Mouse (Mus musculus) ES-E14 (cell line): ENCODE results near the gene Plvap.

Source experiments
- HCFC1 ChIP-seq: IDR thresholded peaks from 2 replicates; pipeline ENCODE4 v1.6.1; 2012; ENCODE audit warnings: low read length, inconsistent platforms, borderline replicate concordance; ENCODE audit not compliant: insufficient read depth
- MAFK ChIP-seq: IDR thresholded peaks from 2 replicates; pipeline ENCODE4 v1.6.1; 2014; ENCODE audit warnings: mild to moderate bottlenecking, low read depth, low read length, inconsistent platforms; ENCODE audit not compliant: insufficient read depth

- TF ChIP-seq MAFK, result no peak
- TF ChIP-seq HCFC1, result no peak
Measured at GRCm38 (mm10) chr8:71486136-71486529, 25.4 kb downstream of the Plvap start.
